8 mouse cellular contexts compared by ENCODE assay signal in genomic region chr2:50554031-50554430, GRCm38 (mm10).
"Had no signal": no experiment of that assay in that cellular context is flagged by ENCODE, and none has a peak within 500 bp of the region (broad histone marks: within the 10 kb centered on the region; RNA-seq: fewer than 3 reads in every experiment).

No protein-coding gene starts in this region.

- H3K9me3 ChIP-seq: limb, embryonic 13.5 days had no signal

- H3K4me2 ChIP-seq: limb, embryonic 13.5 days had no signal

- H3K4me3 ChIP-seq: limb, embryonic 13.5 days had no signal

- DNase-seq: kidney, adult 8-10 months; kidney, postnatal 10 days; left cerebral cortex, postnatal 4 days; lung, adult 18-20 months; right cerebral cortex, postnatal 14 days; thymus, postnatal 4 days had no signal

- H3K27ac ChIP-seq: limb, embryonic 13.5 days; liver, embryonic 14.5 days had no signal

- H3K9ac ChIP-seq: limb, embryonic 13.5 days; liver, embryonic 14.5 days had no signal

- H3K36me3 ChIP-seq: limb, embryonic 13.5 days had no signal

- H3K27me3 ChIP-seq: limb, embryonic 13.5 days had no signal
